Mouse (Mus musculus): ENCODE results near the gene Rccd1.
"Not testable (repeated sequence)": the region's sequence is repeated elsewhere in the genome, so short reads cannot be mapped to it uniquely, and the experiment has no call there.

Rccd1 gene

DNA sequence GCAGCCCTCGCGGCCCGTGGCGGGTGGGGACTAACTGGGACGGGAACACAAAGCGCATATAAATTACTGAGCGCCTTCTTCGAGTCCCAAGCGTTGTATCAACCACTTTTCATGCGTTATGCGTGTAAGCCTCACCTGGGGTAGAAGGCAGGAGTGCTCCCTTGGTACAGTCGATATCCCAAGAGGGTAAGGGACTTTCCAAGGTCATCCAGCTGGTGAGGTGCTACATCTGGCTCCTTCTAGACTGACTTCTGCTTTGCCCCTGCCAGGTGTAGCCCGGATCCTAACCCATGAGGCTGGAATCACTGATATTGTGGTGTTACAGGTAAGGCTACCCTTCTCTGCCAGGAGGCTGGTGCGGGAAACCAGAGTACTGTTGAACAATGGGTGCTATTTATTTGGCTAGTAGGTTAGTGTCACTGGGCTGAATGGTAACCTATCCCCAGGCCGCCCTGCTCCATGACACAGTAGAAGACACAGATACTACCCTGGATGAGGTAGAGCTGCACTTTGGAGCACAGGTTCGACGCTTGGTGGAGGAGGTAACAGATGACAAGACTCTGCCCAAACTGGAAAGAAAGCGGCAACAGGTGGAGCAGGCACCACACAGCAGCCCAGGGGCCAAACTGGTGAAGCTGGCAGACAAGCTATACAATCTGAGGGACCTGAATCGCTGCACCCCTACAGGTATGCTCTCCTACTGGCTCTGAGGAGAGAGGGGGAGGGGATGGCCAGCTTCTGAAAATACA is 19.2 kb upstream of the Rccd1 start:
- no peak for DNase-seq

DNA sequence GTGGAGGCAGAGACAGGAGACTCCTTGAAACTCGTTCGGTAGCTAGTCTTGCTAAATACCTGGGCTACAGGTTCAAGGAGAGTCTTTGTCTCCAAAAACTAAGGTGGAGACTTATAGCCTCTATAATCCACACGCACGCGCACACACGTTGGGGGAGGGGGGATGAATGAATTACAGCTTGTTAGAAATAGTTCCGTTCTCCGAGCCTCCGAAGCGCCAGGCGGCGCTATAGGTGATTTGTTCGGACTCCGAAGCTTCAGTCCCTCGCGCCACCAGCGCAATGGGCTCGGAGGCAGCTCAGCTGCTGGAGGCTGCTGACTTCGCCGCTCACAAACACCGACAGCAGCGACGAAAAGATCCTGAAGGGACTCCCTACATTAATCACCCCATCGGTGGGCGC is 18.6 kb upstream of the Rccd1 start, which contains the start of gene Hddc3:
Gene Hddc3 (plus strand): TSS at position 247 of the 400 bp plus-strand sequence.
- peak; percentile 92 for DNase-seq

DNA sequence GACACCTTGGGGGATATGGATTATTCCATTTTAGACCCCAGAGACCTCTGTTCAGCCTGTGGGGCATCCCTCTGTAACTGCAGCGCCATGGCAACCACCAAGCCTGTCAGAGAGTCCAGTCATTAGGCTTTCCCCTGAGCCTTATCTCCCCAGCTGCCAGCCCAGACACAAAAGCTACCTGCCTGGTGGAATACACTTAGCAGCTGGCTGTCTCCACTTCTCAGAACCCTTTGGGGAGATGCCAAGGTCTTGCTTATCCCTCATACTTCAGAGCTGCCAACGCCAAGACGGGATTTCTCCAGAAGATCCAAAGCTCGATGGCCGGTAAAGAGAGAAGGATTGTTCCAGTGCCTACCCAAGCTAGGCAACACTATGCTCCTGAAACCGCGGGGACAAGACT is 17.5 kb upstream of the Rccd1 start:
- no peak for DNase-seq

DNA sequence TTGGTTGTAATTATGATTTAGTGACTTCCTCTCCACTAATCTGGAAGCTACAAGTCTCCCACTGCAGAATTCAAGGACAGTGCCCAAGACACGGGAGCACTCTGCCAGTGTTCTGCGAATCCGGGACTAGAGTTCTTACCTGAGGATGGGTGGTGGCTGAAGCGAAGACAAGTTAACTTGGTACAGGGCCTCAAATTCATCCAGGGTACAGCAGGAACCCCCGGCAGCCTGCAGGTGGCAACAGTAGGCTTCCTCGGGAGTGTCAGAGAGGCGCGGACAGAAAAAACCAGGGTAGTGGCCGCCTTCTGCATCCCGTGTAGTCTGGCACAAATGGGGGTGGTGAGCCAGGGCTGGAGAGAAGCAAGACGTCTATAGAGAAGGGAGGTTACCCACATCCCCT is 16.5 kb upstream of the Rccd1 start, which contains the start of gene Unc45a:
Gene Unc45a (minus strand): TSS at position 213 of the 400 bp plus-strand sequence.
- peak; percentile 61 for DNase-seq

DNA sequence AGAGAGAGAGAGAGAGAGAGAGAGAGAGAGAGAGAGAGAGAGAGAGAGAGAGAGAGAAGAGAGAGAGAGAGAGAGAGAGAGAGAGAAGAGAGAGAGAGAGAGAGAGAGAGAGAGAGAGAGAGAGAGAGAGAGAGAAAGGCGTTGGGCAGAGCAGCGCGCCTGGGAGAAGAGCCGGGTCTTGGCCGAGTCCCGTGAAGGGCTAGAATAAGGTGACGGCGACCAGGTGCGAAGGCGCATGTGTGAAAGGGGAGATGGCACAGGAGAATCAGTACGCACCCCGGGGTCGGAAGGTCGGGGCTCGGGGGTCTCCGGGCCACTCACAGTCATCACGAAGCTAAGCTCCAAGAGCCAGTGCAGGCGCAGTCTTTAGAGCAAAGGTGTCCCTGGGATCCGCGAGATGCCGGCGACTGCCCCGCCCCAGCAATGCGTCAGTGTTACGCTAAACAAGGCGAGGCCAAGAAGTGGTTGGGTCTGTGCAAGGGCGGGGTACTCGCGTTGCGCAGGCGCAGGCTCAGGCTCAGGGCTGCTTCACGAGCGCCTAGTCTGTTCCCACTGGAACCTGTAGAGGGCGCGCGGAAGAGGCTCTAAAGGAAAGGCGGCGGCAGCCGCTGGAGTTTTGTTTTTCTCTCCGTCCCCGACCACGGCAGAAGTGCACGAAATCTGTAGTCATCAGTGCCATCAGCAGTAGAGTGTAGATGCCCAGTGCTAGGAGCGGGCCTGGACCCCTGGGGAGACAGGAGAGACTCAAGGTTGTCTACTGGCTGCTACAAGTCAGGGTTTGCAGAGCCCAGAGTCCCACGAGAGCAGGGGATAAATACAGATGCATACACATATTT is 15.8 kb upstream of the Rccd1 start:
- peak; percentile 98 for DNase-seq

DNA sequence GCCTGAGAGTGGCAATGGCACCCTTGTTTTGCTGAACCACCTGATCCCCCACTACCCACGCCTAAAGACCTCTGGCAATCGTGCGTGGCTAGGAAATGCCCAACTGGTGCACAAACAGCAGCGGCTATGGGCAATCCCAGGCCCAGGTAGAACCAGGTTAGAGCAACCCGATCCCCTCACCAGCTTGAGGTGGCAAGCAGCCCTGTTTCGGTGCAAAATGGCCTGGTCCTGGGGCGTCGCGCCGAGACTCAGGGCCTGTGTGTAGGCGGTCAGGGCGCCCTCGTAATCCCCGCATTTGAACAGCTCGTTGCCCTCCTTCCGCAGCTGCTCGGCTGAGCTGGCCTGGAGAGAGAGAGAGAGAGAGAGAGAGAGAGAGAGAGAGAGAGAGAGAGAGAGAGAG is 15.1 kb upstream of the Rccd1 start:
- no peak for DNase-seq

DNA sequence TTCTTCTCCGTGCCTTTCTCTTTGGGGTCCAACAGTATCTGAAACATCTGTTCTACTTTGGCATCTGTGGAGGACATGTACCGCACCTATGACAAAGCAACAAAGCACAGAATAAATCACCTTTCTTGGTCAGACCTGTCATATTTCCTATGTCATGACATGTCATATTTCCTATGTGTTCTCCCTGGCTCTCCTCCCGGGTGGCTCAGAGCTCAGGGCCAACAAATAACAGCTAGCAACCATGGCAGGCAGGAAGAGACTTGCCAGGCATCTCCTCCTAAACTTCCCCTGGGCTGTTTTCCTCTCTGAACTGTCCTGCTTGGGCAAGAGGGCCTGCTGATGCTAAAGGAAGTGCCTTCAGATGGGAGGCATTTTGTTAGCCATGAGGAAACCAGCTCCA is 12.7 kb upstream of the Rccd1 start:
- DNase-seq, result no peak

DNA sequence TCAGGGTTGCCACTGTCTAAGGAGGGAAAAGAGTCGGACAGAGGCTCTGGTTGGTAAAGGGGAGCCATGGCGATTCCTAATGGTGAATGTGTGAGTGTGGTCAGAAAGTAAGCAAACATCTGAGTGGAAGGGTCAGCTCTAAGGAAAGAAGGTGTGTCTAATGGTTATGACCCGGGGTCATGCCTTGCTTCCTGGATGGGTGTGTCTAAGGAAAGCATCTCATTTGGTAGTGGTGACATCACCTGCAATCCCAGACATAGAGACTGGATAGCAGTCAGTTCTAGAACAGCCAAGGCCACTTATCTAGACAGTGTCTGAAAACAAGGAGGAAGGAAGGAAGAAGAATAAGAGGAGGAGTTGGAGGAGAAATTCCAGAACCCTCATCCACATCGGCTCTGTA is 10.6 kb upstream of the Rccd1 start:
- no peak for DNase-seq

DNA sequence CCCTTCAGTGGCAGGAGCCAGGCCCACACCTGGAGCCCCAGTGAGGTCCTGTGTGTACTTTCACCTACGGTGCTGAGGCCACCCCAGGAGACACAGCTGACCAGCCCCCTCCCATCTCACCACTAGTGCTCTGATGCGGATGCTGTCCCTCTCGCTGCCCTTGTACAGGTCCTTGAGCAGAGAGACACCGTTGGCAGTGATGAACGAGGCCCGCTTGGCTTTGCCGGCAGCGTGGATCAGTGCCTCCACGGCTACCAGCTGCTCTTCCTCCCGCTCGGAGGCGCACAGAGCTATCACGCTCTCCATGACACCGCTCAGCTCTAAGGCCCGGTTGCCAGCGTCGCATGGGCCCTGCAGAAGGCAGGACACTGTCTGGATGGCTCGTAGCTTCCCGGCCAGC is 7.2 kb upstream of the Rccd1 start:
- no peak for DNase-seq

DNA sequence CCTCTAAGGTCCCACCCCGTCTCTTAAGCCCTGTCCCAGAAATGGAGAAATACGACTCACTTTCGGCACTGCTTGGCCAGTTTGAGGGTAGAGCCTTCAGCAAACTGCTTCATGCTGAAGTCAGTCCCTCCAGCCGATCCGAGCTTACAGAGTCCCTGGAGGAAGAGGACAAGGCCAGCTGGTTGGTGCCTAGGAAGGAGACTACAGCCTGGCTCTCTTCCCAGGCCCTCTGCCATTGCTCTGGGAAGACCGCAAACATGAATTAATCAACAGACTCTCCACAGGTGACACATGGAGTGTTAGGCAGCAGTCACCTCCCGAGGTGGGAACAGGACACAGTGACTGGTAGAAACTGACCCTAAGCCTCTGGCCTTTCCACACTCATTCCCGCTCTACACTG is 6.0 kb upstream of the Rccd1 start:
- no peak for DNase-seq

DNA sequence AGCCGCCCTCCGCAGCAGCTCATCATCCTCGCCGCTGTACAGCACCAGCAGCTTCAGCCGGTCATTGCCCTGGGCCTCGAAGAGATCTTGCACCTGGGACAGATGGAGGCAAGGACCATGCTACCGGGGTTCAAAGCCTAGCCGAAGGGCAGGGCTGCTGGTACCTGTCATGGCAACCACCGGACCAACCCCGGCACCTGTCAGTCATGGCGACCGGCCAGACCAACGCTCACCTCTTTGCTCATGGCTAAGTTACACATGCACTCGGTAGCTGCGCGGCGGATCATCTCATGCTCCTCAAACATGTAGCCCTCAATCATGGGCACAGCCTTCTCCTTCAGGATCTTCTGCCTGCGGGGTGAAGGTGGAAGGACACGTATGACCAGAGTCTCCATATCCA is 1.8 kb upstream of the Rccd1 start:
- DNase-seq, result no peak

DNA sequence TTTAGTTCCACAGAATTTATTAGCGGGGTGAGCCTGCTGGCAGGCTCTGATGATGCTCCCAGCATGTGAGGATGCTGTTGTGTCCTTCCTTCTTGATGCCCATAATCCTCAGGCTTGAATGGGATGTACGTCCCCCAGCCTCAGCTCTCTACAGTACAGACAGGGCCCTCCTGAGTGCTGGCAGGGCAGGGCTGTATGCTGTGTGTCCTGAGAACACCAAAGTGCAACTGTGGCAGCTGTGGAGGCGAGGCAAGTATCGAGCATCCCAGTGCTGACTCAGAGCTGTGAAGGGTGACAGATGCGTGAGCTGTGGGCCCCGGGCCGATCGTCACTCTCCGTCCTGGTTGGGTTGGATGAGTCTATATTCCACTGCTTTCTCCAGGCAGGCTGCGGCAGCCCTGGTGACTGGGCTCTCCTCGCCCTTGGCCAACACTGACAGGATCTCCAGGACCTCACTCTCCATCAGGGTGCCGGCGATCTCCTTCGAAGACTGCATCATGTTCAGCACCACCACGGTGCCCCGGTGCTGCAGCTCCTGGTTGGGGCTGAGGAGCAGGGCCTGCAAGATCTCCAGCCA is 1.1 kb upstream of the Rccd1 start:
- no peak for DNase-seq

DNA sequence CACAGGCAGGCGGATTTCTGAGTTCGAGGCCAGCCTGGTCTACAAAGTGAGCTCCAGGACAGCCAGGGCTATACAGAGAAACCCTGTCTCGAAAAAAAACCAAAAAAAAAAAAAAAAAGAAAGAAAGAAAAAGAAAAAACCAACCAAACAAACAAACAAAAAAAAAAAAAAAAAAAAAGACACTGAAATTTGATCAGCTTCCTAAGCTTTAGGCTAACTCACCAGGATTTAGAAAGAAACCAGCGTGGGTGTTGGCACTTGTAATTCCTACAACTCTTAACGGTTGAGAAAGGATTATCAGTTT is 514 bp upstream of the Rccd1 start:
- not testable (repeated sequence) for DNase-seq

DNA sequence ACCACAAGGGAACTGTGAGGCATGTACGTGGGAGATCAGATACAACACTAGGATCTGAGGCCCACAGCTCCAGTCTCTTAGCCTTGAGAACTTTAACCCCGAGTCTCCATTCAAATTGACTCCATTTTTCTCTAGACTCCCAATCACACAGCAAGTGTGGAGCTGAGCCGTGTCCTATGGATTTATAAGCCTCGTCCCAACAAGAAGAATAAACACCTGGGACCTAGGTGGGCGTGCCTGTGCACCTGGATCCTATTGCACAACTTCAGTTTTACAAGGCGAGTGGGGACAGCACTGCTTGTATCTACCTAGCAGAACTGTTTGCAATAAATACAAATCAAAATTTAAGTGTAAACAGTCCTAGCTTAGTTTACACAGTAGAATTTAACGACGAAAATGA is 918 bp downstream of the Rccd1 start:
- DNase-seq, result no peak

DNA sequence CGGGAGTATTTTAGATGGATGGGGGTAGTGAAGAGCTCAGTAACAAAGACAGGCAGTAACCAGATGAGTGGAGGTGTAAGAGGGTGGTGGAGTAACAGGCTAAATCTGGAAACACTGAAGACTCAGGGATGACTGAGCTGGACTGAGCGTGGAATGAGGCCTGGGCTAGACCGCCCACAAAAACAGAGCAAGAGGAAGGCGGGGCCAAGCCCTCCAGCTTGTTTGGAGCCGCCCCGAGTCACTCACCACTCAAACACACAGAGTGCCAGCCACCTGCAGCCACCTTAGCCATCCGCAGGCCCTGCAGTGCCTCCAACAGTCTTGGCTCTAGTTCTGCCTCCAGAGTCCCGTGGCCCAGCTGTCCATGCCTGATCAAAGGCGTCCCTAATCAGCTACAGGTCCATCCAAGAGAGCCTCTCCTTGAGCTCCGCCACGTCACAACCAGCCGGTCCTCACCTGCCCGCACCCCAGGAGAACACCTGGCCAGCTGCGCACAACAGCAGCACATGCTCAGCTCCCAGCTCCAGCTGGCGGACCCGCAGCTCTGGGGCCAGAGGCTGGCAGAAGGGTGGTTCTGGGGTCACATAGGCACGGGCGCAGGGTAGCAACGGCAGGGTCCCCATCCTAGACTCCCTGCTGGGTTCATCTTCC is 4.3 kb downstream of the Rccd1 start:
- DNase-seq, result no peak

DNA sequence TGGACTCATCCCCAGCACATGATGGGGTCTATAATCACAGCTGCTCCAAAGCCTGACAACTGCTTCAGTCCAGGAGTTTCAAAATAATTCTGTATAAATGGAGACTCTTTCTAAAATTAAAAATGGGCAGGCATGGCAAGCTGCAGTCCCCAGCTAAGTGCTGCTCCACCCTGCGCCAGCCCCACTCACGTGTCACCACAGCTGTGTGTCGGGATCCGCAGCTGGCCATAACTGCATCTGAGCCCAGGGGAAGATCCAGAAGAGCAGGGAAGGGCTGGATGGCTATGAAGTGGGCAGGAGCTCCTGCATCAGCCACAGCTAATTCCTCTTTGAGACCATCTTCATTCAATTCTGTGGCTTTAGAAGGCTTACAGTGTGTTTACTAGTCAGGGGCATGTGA is 5.6 kb downstream of the Rccd1 start:
- DNase-seq, result no peak

DNA sequence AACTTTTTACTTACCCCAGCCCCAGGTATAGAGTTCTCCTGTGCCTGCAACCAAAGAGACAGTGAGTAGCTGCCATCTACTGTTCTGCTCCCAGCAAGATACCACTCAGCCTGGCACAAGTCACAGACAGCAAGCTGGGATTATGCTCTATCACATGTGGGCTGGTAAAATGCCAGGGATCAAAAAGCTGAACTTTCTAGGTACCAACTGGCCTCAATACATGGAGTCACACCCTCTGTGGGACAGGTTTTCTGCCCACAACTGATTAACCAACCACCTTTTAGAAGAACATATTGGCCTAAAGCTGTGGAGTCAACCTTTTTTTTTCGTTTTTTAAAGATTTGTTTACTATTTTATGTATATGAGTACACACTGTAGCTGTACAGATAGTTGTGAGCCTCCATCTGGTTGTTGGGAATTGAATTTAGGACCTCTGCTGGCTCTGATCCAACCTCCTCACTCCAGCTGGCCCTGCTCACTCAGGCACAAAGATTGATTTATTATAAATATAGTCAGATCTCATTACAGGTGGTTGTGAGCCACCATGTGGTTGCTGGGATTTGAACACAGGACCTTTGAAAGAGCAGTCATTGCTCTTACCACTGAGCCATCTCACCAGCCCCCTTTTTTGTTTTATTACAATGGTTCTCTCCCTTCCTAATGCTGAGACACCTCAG is 6.7 kb downstream of the Rccd1 start:
- no peak for DNase-seq

DNA sequence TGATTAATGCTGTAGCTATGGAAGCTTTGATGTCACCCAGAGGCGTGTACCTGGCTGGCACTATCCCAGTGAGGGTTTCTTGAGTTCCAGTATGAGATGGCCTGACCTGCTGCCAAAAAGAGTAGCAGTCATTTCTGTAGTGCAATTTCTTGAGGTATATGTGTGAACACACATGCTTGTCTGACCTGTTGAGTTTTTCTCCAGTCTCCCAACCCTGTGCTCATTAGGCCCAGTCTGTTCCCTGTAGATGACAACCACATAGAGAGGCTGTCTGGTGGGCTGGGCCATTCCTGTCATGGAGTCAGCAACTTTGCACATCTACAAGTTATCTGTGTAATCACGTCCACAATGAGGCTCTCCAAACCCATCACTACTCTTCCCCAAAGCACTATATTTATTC is 8.5 kb downstream of the Rccd1 start:
- DNase-seq, result no peak

DNA sequence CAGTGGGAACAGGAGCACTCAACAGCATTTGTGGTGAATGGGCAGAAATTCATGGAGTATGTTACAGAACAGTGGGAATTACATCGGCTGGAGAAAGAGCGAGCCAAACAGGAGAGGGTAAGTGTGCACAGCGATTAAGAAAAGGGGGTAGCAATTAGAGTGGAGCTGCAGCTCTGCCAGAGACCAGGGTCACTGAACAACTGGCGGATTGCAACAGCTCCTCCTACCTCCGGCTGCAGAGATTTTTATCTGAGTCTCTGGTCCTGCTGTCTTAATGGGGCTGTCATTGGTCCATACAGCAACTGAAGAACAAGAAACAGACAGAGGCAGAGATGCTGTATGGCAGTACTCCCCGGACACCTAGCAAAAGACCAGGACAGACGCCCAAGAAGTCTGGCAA is 13.5 kb downstream of the Rccd1 start:
- no peak for DNase-seq

DNA sequence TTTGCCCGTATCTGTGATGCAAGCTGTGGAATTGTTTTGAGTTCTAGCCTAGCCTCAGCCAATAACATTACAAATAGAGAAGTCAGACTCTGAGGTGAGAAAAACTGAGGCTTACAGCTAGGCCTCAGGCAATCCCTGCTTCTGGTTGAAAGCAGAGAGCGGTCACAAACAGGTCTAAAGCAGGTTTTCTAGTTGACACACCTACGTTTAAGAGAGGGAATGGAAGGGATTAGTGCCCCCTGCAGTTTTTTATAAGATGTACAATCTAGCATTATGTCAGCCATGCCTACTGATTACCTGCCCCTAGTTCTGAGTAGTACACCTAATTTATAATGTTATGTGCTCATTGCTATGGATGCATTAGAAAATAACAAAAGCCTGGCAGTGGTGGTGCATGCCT is 16.5 kb downstream of the Rccd1 start:
- no peak for DNase-seq

DNA sequence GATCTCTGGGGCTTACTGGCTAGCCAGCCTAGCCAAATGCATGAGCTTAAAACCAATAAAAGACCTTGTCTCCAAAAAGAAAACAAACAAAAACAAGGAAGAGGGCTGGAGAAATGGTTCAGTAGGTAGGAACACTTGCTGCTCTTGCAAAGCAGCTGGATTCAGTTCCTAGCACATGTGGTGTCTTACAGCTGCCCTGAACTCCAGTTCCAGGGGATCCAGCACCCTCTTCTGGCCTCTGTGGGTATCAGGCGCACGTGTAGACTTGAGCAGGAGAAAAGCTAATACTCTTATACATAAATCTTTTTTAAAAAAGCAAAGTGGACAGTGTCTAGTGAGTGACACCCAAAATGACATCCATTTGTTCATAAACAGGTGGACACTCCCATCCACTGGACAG is 22.7 kb downstream of the Rccd1 start:
- DNase-seq, result no peak

DNA sequence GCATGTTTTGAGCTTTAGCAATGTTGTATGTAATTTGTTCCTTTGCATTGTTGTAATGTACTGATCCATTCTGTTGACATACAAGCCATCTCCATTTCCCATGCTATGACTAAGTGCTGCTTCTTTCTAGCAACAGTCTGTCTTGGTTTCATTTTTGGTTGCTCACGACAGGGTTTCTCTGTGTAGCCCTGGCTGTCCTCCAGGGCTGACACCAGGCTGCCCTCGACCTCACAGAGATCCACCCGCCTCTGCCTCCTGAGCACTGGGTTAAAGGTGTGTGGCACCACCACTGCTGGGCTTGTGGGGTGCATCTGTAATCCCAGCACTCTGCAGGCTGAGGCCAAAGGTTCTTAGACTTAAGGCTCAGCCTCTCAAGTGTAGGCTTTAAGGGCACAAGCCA is 24.7 kb downstream of the Rccd1 start:
- DNase-seq, result no peak

DNA sequence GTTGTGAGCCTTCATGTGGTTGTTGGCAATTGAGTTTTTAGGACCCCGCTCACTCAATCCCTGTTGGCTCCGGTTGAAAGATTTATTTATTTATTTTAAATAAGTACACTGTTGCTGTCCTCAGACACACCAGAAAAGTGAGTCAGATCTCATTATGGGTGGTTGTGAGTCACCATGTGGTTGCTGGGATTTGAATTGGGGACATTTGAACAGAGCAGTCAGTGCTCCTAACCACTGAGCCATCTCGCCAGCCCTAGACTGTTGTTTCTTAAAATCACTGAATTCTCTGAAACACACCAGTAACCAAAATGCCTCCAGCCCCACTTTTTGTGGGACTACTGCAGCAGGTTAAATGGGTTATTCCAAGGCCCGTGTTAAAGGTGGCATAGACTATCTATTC is 25.5 kb downstream of the Rccd1 start:
- DNase-seq, result no peak

Measured in right cerebral cortex, postnatal 25 days (tissue).